Mouse (Mus musculus): ENCODE data around the gene Abhd6. TPM values are rescaled to one million over a fixed set of nuclear protein-coding genes. Genes with fewer than 3 reads are reported as not detected.

The Abhd6 gene
- polyA plus RNA-seq (2012; rRNA removed), result 9.0 and 11.6 TPM in 2 replicates

DNA sequence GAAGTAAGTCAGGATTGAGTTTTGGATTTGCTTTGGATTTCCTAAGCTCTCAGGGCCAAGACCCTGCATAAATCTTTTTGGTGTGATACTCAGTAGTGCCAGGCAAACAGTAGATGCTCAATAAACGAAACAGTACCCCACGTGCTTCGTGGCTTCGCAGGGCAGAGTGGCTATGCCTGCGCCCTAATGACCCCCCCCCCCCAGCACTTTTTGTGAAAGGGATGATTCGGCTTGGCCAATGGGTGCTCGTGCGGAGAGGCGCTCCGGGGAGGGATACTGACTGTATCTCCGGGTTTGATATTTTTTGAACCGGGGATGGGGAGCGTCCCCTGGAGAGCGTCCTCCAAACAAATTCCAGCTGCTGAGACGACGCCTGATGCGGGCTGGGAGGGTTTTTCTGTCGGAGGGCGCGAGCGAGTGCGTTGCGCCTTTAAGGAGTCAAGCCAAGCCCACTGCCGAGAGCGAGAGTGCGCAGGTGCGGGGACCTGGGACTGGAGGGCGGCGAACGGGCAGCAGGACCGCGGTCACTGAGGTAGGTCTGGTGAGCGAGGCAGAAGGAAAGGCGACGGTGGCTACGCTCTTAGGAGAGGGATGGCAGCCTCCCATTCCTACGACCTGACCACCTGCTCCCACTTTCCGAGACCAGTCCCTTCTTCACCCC, at the start of gene Abhd6:
Gene Abhd6 (plus strand): TSS at position 471 of the 661 bp plus-strand sequence.

DNA sequence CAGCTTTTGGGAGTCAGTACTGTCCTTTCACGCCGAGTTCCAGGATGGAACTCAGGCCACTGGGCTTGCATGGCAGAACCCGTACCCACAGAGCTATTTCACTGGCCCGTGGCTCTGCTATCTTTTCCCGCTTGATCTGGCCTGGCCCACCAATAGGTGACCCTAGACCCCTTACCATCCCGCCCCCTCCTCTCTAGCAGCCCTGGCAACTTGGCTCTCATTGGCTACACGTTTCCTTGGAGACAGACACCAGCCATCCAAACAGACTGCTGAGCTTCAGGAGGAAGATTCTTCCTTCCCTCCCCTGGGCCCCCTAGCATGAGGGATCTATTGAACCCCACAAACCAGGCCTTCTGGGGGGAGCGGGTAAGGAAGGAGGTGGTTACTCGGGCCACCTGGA, 45.7 kb upstream of the Abhd6 start, which contains the start of gene Gm45521:
Gene Gm45521 (plus strand): TSS at position 240 of the 400 bp plus-strand sequence.

DNA sequence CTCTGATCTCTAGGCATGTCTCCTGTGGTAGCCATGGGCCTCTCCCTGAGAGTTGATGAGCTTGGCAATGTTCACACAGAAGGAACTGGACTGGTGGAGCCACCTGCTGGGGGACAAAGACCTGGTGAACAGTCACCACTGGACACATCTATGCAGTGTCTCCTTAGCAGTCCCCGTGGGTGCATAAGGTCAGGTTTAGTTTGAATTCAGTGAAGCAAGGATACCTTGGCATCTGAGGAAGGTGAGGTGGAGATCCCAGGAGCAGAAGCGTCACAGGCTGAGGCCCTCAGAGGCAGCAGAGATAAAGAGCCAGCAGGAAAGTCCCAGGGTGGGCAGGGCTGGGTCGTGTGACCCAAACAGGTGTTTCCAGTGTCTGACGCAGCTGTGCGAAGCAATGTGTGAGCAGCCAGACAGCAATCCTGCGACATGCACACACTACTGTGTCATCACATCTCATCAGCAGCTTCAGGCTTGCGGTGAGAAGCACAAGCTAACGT, 8.4 kb upstream of the Abhd6 start, which contains the start of gene Dnase1l3:
Gene Dnase1l3 (minus strand): TSS at position 303 of the 497 bp plus-strand sequence.

DNA sequence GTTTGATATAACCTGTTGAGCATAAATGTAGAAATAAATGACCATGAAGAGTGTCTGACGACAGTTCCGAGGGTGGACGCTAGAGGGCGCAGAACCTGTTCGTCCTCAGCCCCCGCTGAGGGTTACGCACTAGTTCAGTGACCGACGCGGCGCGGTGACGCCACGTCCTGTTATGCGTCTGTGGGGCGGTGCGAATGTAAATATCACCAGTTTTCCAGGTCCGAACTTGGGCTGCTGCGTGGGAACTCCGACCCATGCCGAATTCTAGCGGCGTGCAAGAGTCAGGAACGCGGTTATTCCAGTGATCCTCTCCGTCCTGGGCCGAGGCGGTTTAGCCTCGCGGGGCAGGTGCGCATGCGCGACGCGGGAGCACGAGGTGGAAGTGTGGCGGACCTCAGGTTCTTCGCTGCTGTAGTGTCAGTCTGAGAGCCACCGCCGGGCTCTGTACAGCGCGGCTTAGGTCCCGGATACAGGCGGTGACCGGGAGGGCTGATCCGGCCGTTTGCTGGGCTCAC, 77.5 kb downstream of the Abhd6 start, which contains the start of gene Rpp14:
Gene Rpp14 (plus strand): TSS at position 203 of the 515 bp plus-strand sequence.

DNA sequence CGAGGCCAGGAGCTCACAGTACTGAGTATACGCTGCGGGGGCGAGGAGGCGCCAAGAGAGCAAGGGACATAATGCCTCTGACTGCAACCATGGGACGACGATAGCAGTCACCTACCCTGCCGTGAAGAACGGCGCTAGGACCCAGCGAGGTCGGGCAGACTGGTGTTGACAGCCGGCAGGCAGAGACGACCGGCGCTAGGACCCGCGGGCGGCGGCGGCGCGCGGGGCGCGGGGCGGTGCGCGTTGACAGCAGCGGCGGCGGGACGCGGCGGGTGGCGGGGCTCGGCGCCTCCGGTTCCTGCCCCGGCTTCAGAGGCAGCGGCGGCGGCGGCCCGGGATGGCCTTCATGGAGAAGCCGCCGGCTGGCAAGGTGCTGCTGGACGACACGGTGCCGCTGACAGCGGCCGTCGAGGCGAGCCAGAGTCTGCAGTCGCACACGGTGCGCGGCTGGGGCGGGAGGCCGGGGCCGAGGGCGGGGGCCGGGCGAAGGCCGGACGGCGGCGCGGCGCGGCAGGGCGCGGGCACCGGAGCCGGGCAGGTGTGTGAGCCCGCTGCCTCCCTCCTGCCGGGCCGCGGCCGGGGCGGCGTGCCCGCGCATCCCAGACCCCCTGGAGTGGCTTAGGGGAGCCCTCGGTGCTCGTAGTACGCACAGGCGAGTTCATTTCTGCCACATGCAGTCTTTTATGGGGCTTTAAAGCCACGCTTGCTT, 95.4 kb downstream of the Abhd6 start, which contains the start of gene Pxk:
Gene Pxk (plus strand): TSS at position 234 of the 709 bp plus-strand sequence.

Other genes with a start within 250 kb of the Abhd6 start
- gene Gm26661, start 211.3 kb upstream of the Abhd6 start, polyA plus RNA-seq (2012; rRNA removed), result not detected in 2 replicates
- 18.5 and 26.0 TPM in 2 replicates for gene Flnb, start 184.9 kb upstream of the Abhd6 start, polyA plus RNA-seq (2012; rRNA removed)
- gene Gm45521, start 45.6 kb upstream of the Abhd6 start, polyA plus RNA-seq (2012; rRNA removed), result 0.24 and 0.29 TPM in 2 replicates
- gene Dnase1l3, start 8.3 kb upstream of the Abhd6 start, polyA plus RNA-seq (2012; rRNA removed), result 0.10 TPM in 1 of 2 replicates, not detected in the other
- 16.9 and 25.6 TPM in 2 replicates for gene Rpp14, start 77.5 kb downstream of the Abhd6 start, polyA plus RNA-seq (2012; rRNA removed)
- 16.9 and 25.7 TPM in 2 replicates for gene Pxk, start 95.3 kb downstream of the Abhd6 start, polyA plus RNA-seq (2012; rRNA removed)
- gene Pdhb, start 170.1 kb downstream of the Abhd6 start, polyA plus RNA-seq (2012; rRNA removed), result 161 and 183 TPM in 2 replicates
- gene Kctd6, start 211.2 kb downstream of the Abhd6 start, polyA plus RNA-seq (2012; rRNA removed), result 6.9 and 12.2 TPM in 2 replicates